Mouse (Mus musculus) thymus, adult 2 months (tissue): ENCODE data around the gene Tsen54.

Experiments
- CTCF ChIP-seq: fragments of 200-500 bp; IDR thresholded peaks from 2 replicates; pipeline ENCODE4 v1.5.1; 2012; ENCODE audit warnings: mild to moderate bottlenecking, control low read depth, low read length, moderate library complexity, borderline replicate concordance; ENCODE audit not compliant: control insufficient read depth, poor library complexity, insufficient read depth; ENCODE audit errors: extremely low read depth
- POLR2A ChIP-seq: fragments of 200-500 bp; IDR thresholded peaks from 2 replicates; pipeline ENCODE4 v1.6.1; 2012; ENCODE audit warnings: mild to moderate bottlenecking, low read length, control low read depth, moderate library complexity; ENCODE audit not compliant: control insufficient read depth, poor library complexity, insufficient read depth; ENCODE audit errors: extremely low read depth

DNA sequence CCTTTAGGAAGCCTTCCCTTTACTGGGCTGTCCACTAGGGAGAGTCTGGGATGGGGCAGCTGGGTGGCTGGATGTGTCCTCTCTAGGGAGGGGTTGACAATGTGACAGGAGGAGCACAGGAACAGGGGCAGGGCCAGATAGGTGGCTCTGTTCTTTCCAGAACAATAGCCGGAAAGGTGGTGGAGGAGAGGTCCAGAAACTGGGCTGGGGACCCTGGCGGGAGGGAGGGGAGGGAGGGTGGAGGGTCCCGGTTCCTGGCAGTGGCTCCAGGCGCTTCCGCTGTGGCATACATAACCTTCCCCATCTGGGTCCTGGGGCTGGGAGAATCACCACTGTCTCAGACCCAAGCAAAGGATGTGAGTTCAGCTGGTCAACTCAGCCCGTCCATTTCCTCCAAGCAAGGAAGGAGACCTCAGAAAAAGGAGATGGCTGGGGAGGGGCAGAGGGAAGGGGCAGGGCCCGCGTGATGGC lies 5.2 kb upstream of the Tsen54 start:
- TF ChIP-seq CTCF (no peak), POLR2A (no peak)
